Mouse (Mus musculus) liver, postnatal 0 days (tissue): Measurements from ENCODE around the gene Arpc1a. TPM values are rescaled to one million over a fixed set of nuclear protein-coding genes. Genes with fewer than 3 reads are reported as not detected.

Experiments
- ATAC-seq: fragments of 200-750 bp; cut with Nextera tagmentation; 2 replicates; pipeline ENCODE4 v1.8.0; 2017; ENCODE audit warnings: mild to moderate bottlenecking, moderate library complexity
- DNase-seq: peaks from one replicate; pipeline ENCODE4 v3.0.0-alpha.2; 2016
- H3K27ac ChIP-seq: fragments of 300-500 bp; sonication (generic); 2 replicates; pipeline ENCODE4 v1.5.1; 2014; ENCODE audit warnings: antibody characterized with exemption, moderate library complexity, mild to moderate bottlenecking, low read depth
- H3K27me3 ChIP-seq: fragments of 300-500 bp; sonication (generic); 2 replicates; pipeline ENCODE4 v1.6.1; 2014; ENCODE audit warnings: low read length, control low read depth, mixed read lengths; ENCODE audit not compliant: insufficient read depth
- H3K36me3 ChIP-seq: fragments of 300-500 bp; sonication (generic); replicated peaks from 2 replicates; pipeline ENCODE4 v1.6.1; 2014; ENCODE audit warnings: mild to moderate bottlenecking, control low read depth, low read length, moderate library complexity, mixed read lengths; ENCODE audit not compliant: insufficient read depth
- H3K4me1 ChIP-seq: fragments of 300-500 bp; sonication (generic); 2 replicates; pipeline ENCODE4 v1.6.1; 2014; ENCODE audit warnings: antibody characterized with exemption, mild to moderate bottlenecking, control low read depth; ENCODE audit not compliant: insufficient read depth
- H3K4me2 ChIP-seq: fragments of 300-500 bp; sonication (generic); 2 replicates; pipeline ENCODE4 v1.6.1; 2014; ENCODE audit warnings: low read depth, mild to moderate bottlenecking, low read length, moderate library complexity, mixed read lengths
- H3K4me3 ChIP-seq: fragments of 300-500 bp; sonication (generic); 2 replicates; pipeline ENCODE4 v1.5.1; 2014; ENCODE audit warnings: low read depth, low read length
- H3K9ac ChIP-seq: fragments of 300-500 bp; sonication (generic); replicated peaks from 2 replicates; pipeline ENCODE4 v1.6.1; 2014; ENCODE audit warnings: mild to moderate bottlenecking, moderate library complexity
- H3K9me3 ChIP-seq: fragments of 300-500 bp; sonication (generic); 2 replicates; pipeline ENCODE4 v1.6.1; 2016; ENCODE audit warnings: mild to moderate bottlenecking, control low read depth, low read length, mixed read lengths
- CTCF ChIP-seq: sonication (generic); IDR thresholded peaks from 2 replicates; pipeline ENCODE4 v1.5.1; 2016; ENCODE audit warnings: antibody characterized with exemption, low read depth
- EP300 ChIP-seq: IDR thresholded peaks from 2 replicates; pipeline ENCODE4 v1.6.1; 2016; ENCODE audit warnings: antibody characterized with exemption, low read depth, mild to moderate bottlenecking
- WGBS: fragments of 180-500 bp; shearing (Covaris S2); extraction: QIAGEN DNeasy Blood & Tissue Kit; methylation state at CpG from one replicate; pipeline ENCODE4 v1.1.7; 2014; ENCODE audit not compliant: insufficient replicate concordance; 5-methylcytosine and 5-hydroxymethylcytosine counted together
- polyA plus RNA-seq: library from polyadenylated mRNA; unstranded; fragments of >200 nt; fragmentation: Nextera tagmentation; extraction: Ambion mirVana; gene quantifications from 2 replicates; pipeline ENCODE4 v1.2.1, GENCODE M21; 2015

Arpc1a gene
- polyA plus RNA-seq, 1 experiment from 2014 or later = 51.1 TPM

GRCm38 (mm10) chr5:145110401-145110800 lies 26.8 kb downstream of the Arpc1a start:
- peaks cover 6% of the 10 kb centered on the region for H3K4me1 ChIP-seq
- WGBS = 74% methylated on average over 6 of the region's 6 CpGs
- H3K9ac ChIP-seq = no peak overlapping the region
- H3K4me2 ChIP-seq = no peak overlapping the region
- no peaks in the 10 kb centered on the region for H3K9me3 ChIP-seq
- H3K27ac ChIP-seq = no peak overlapping the region
- DNase-seq = no peak
- H3K36me3 ChIP-seq = peaks cover 32% of the 10 kb centered on the region
- H3K4me3 ChIP-seq = no peak overlapping the region
- H3K27me3 ChIP-seq = no peaks in the 10 kb centered on the region
- TF ChIP-seq EP300 (no peak), CTCF (no peak)
- ATAC-seq = no peak

GRCm38 (mm10) chr5:145112566-145112965 lies 28.9 kb downstream of the Arpc1a start:
- H3K4me2 ChIP-seq = no peak overlapping the region
- no peak overlapping the region for H3K27ac ChIP-seq
- no peak overlapping the region for H3K9ac ChIP-seq
- DNase-seq = no peak
- no peaks in the 10 kb centered on the region for H3K27me3 ChIP-seq
- ATAC-seq = no peak
- TF ChIP-seq CTCF = no peak
- no peak for TF ChIP-seq EP300
- H3K36me3 ChIP-seq = peaks cover 12% of the 10 kb centered on the region; the same call in 1 of the 2 replicates
- H3K4me1 ChIP-seq = peaks cover 10% of the 10 kb centered on the region
- no peaks in the 10 kb centered on the region for H3K9me3 ChIP-seq
- no peak overlapping the region for H3K4me3 ChIP-seq
- WGBS = 75% methylated on average over 8 of the region's 8 CpGs

GRCm38 (mm10) chr5:145113416-145113815 lies 29.8 kb downstream of the Arpc1a start:
- Histone ChIP-seq H3K36me3 (peaks cover 8% of the 10 kb centered on the region; the same call in 1 of the 2 replicates), H3K4me1 (peaks cover 10% of the 10 kb centered on the region), H3K9me3 (no peaks in the 10 kb centered on the region), H3K9ac (peak overlapping the region; percentile 82; the same call in 1 of the 2 replicates), H3K27ac (peak overlapping the region; percentile 90; the same call in 1 of the 2 replicates), H3K27me3 (no peaks in the 10 kb centered on the region), H3K4me2 (peak overlapping the region; percentile 83), H3K4me3 (peak overlapping the region; percentile 66)
- no peak for DNase-seq
- TF ChIP-seq CTCF (no peak), EP300 (no peak)
- 31% methylated on average over 2 of the region's 2 CpGs for WGBS
- no peak for ATAC-seq

GRCm38 (mm10) chr5:145114071-145114605 lies 30.5 kb downstream of the Arpc1a start, which contains the start of gene Arpc1b:
Gene Arpc1b, plus strand, starts transcription at chr5:145114215.
- WGBS = 0% methylated on average over 28 of the region's 53 CpGs
- Histone ChIP-seq H3K27me3 (no peaks in the 10 kb centered on the region), H3K36me3 (peaks cover 4% of the 10 kb centered on the region; the same call in 1 of the 2 replicates), H3K9me3 (no peaks in the 10 kb centered on the region), H3K4me2 (peak within 1 kb of the TSS; percentile 83), H3K9ac (peak within 1 kb of the TSS; percentile 82), H3K4me1 (peaks cover 10% of the 10 kb centered on the region), H3K4me3 (peak within 1 kb of the TSS; percentile 66), H3K27ac (peak within 1 kb of the TSS; percentile 90)
- TF ChIP-seq CTCF (no peak), EP300 (no peak)
- ATAC-seq (peak; percentile 73), DNase-seq (peak; percentile 85)

GRCm38 (mm10) chr5:145114606-145115473 lies 31.2 kb downstream of the Arpc1a start:
- 0 out of 2 replicates have a peak, but pooled peaks cover 3% of the 10 kb centered on the region for H3K36me3 ChIP-seq
- peak overlapping the region; percentile 90 for H3K27ac ChIP-seq
- H3K4me2 ChIP-seq = peak overlapping the region; percentile 83
- H3K9me3 ChIP-seq = no peaks in the 10 kb centered on the region
- peak overlapping the region; percentile 82 for H3K9ac ChIP-seq
- DNase-seq (peak; percentile 74), ATAC-seq (peak; percentile 62)
- peak overlapping the region; percentile 66 for H3K4me3 ChIP-seq
- no peaks in the 10 kb centered on the region for H3K27me3 ChIP-seq
- peaks cover 10% of the 10 kb centered on the region for H3K4me1 ChIP-seq
- 10% methylated on average over 36 of the region's 40 CpGs for WGBS
- TF ChIP-seq EP300 (no peak), CTCF (no peak)

GRCm38 (mm10) chr5:145115736-145116135 lies 32.1 kb downstream of the Arpc1a start:
- peak overlapping the region; percentile 90 for H3K27ac ChIP-seq
- DNase-seq (no peak), ATAC-seq (no peak)
- H3K4me1 ChIP-seq = peaks cover 10% of the 10 kb centered on the region
- H3K9ac ChIP-seq = peak overlapping the region; percentile 82; the same call in 1 of the 2 replicates
- H3K9me3 ChIP-seq = no peaks in the 10 kb centered on the region
- H3K4me2 ChIP-seq = peak overlapping the region; percentile 83
- H3K4me3 ChIP-seq = peak overlapping the region; percentile 66
- H3K27me3 ChIP-seq = no peaks in the 10 kb centered on the region
- WGBS = 63% methylated on average over 5 of the region's 5 CpGs
- no peak for TF ChIP-seq CTCF
- TF ChIP-seq EP300 = no peak
- H3K36me3 ChIP-seq = 0 out of 2 replicates have a peak, but pooled peaks cover 3% of the 10 kb centered on the region
